ENCODE assay signal across 9 mouse cellular contexts in the genomic region with DNA sequence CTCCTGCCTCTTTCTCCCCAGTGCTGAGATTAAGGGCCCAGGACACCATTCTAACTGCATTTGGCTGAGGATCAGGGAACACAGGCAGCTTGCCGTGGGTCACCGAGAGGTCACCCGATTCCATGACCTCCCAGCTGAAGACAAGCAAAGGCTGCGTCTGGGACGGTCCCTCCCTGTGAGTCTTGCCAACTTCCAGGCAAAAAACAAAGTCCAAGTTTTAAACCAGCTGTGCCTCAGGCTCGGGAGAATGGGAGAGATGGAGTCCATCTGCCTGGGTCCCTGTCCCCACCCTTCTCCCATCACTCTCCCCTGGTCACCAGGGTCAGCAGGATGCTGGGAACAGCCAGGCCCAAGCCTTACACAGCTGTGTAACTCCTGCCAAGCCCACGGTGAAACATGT. TPM values are rescaled to one million over a fixed set of nuclear protein-coding genes. Genes with fewer than 3 reads are reported as not detected.
A peak's percentile ranks its signal among the peaks of the same experiment; 100 is the strongest.
DNase-seq lines count a peak whose midpoint lies in the region; ATAC-seq and TF ChIP-seq lines count a peak whose summit lies in the region.
"Had no signal": no experiment of that assay in that cellular context is flagged by ENCODE, and none has a peak within 500 bp of the region (broad histone marks: within the 10 kb centered on the region; RNA-seq: fewer than 3 reads in every experiment).

No protein-coding gene starts in this region.

- H3K9ac ChIP-seq in midbrain, postnatal 0 days (replicated peaks; ENCODE audit: low read length, poor library complexity, severe bottlenecking) = no peak overlapping the region
- H3K9ac ChIP-seq in kidney, postnatal 0 days (ENCODE audit: low read depth, low read length) = no peak overlapping the region
- no peak overlapping the region for H3K9ac ChIP-seq in stomach, embryonic 16.5 days (ENCODE audit: low read length)
- H3K9ac ChIP-seq in midbrain, embryonic 13.5 days (replicated peaks) = no peak overlapping the region

- peaks cover 34% of the 10 kb centered on the region for H3K36me3 ChIP-seq in midbrain, embryonic 10.5 days
- 0 out of 2 replicates have a peak, but pooled peaks cover 3% of the 10 kb centered on the region for H3K36me3 ChIP-seq in midbrain, postnatal 0 days (ENCODE audit: insufficient read depth, low read length)
- no peaks in the 10 kb centered on the region for H3K36me3 ChIP-seq in kidney, postnatal 0 days (ENCODE audit: insufficient read depth, low read length)
- H3K36me3 ChIP-seq in stomach, embryonic 16.5 days (ENCODE audit: control insufficient read depth, insufficient read depth, low read length) = no peaks in the 10 kb centered on the region
- peaks cover 25% of the 10 kb centered on the region for H3K36me3 ChIP-seq in midbrain, embryonic 13.5 days

- peak; percentile 33 for DNase-seq in midbrain, embryonic 10.5 days (ENCODE audit: low spot score)
- no peak for DNase-seq in midbrain, postnatal 0 days (ENCODE audit: low spot score)
- peak; percentile 90 to 93 for DNase-seq in heart, adult 9 months (ENCODE audit: low spot score in 2 of 2)
- DNase-seq in kidney, postnatal 0 days (ENCODE audit: low spot score) = peak; percentile 87
- DNase-seq in cerebellum, postnatal 4 days (ENCODE audit: low spot score in 2 of 2) = no peak

- no peaks in the 10 kb centered on the region; the same call in 1 of the 2 replicates for H3K9me3 ChIP-seq in midbrain, embryonic 10.5 days (replicated peaks)
- H3K9me3 ChIP-seq in midbrain, postnatal 0 days (ENCODE audit: low read length) = no peaks in the 10 kb centered on the region
- H3K9me3 ChIP-seq in kidney, postnatal 0 days (replicated peaks; ENCODE audit: low read length) = no peaks in the 10 kb centered on the region
- H3K9me3 ChIP-seq in stomach, embryonic 16.5 days (replicated peaks; ENCODE audit: control insufficient read depth, low read length) = no peaks in the 10 kb centered on the region
- H3K9me3 ChIP-seq in midbrain, embryonic 13.5 days = peaks cover 2% of the 10 kb centered on the region; the same call in 1 of the 2 replicates

- H3K4me2 ChIP-seq in midbrain, postnatal 0 days (ENCODE audit: low read depth, low read length, poor library complexity, severe bottlenecking) = no peak overlapping the region
- no peak overlapping the region for H3K4me2 ChIP-seq in kidney, postnatal 0 days (ENCODE audit: low read length)
- H3K4me2 ChIP-seq in stomach, embryonic 16.5 days (ENCODE audit: low read depth, low read length) = no peak overlapping the region
- no peak overlapping the region for H3K4me2 ChIP-seq in midbrain, embryonic 13.5 days (replicated peaks)

- TF ChIP-seq CTCF in midbrain, postnatal 0 days (IDR thresholded peaks at IDR 0.05) = no peak
- TF ChIP-seq CTCF in kidney, postnatal 0 days (IDR thresholded peaks at IDR 0.05; ENCODE audit: low read depth) = no peak

- H3K4me1 ChIP-seq in midbrain, embryonic 10.5 days = peaks cover 48% of the 10 kb centered on the region
- H3K4me1 ChIP-seq in midbrain, postnatal 0 days (ENCODE audit: insufficient read depth, low read length) = peaks cover 5% of the 10 kb centered on the region; the same call in 1 of the 2 replicates
- H3K4me1 ChIP-seq in kidney, postnatal 0 days (replicated peaks; ENCODE audit: insufficient read depth, low read length) = peaks cover 29% of the 10 kb centered on the region; the same call in 1 of the 2 replicates
- H3K4me1 ChIP-seq in stomach, embryonic 16.5 days (ENCODE audit: control insufficient read depth, insufficient read depth, low read length) = peaks cover 25% of the 10 kb centered on the region
- H3K4me1 ChIP-seq in midbrain, embryonic 13.5 days (replicated peaks) = peaks cover 38% of the 10 kb centered on the region

- WGBS in midbrain, embryonic 10.5 days = 34% methylated on average over 7 of the region's 7 CpGs
- 28% methylated on average over 7 of the region's 7 CpGs for WGBS in midbrain, postnatal 0 days
- WGBS in kidney, postnatal 0 days = 22% methylated on average over 7 of the region's 7 CpGs
- WGBS in stomach, embryonic 16.5 days = 28% methylated on average over 7 of the region's 7 CpGs
- 31% methylated on average over 7 of the region's 7 CpGs for WGBS in midbrain, embryonic 13.5 days

- ATAC-seq in midbrain, postnatal 0 days (ENCODE audit: low FRiP score) = no peak
- peak; percentile 59; the same call in 1 of the 2 replicates for ATAC-seq in kidney, postnatal 0 days (replicated peaks; ENCODE audit: low FRiP score, low read depth)
- peak; percentile 52 for ATAC-seq in stomach, embryonic 16.5 days (ENCODE audit: insufficient read depth, low FRiP score)
- ATAC-seq in erythroblast, adult 5-6 weeks (replicated peaks; ENCODE audit: low FRiP score, poor library complexity, severe bottlenecking) = no peak
- ATAC-seq in midbrain, embryonic 13.5 days = no peak

- H3K27me3 ChIP-seq in midbrain, embryonic 10.5 days (ENCODE audit: low read depth, poor library complexity, severe bottlenecking) = no peaks in the 10 kb centered on the region
- H3K27me3 ChIP-seq in midbrain, postnatal 0 days (ENCODE audit: insufficient read depth, low read length) = no peaks in the 10 kb centered on the region
- H3K27me3 ChIP-seq in kidney, postnatal 0 days (ENCODE audit: insufficient read depth, low read length) = no peaks in the 10 kb centered on the region
- H3K27me3 ChIP-seq in stomach, embryonic 16.5 days (ENCODE audit: control insufficient read depth, insufficient read depth, low read length) = no peaks in the 10 kb centered on the region
- no peaks in the 10 kb centered on the region for H3K27me3 ChIP-seq in midbrain, embryonic 13.5 days

- peak overlapping the region; percentile 53 for H3K27ac ChIP-seq in midbrain, embryonic 10.5 days (replicated peaks)
- no peak overlapping the region for H3K27ac ChIP-seq in midbrain, postnatal 0 days (ENCODE audit: low read depth, low read length)
- peak overlapping the region; percentile 90; the same call in 1 of the 2 replicates for H3K27ac ChIP-seq in kidney, postnatal 0 days
- H3K27ac ChIP-seq in stomach, embryonic 16.5 days (ENCODE audit: low read length) = peak overlapping the region; percentile 78
- no peak overlapping the region for H3K27ac ChIP-seq in midbrain, embryonic 13.5 days

- no peak overlapping the region for H3K4me3 ChIP-seq in midbrain, embryonic 10.5 days
- no peak overlapping the region for H3K4me3 ChIP-seq in midbrain, postnatal 0 days (ENCODE audit: low read depth, low read length)
- no peak overlapping the region for H3K4me3 ChIP-seq in kidney, postnatal 0 days (replicated peaks; ENCODE audit: low read depth, low read length)
- no peak overlapping the region for H3K4me3 ChIP-seq in stomach, embryonic 16.5 days (replicated peaks; ENCODE audit: low read length)
- no peak overlapping the region for H3K4me3 ChIP-seq in midbrain, embryonic 13.5 days (replicated peaks)

RNA-seq across cellular contexts. Expression of gene Clip2, which starts 10.6 kb away (rescaled TPM):
- 4.6 and 6.2 TPM in 2 replicates for polyA plus RNA-seq in midbrain, embryonic 10.5 days (2016; fragmentation: Nextera tagmentation; extraction: Ambion mirVana)
- total RNA-seq in midbrain, postnatal 0 days (2014; rRNA removed) = 148 and 153 TPM in 2 replicates
- polyA plus RNA-seq in midbrain, postnatal 0 days (2015; fragmentation: Nextera tagmentation; extraction: Ambion mirVana) = 13.1 TPM in 2 replicates
- polyA plus RNA-seq in kidney, postnatal 0 days (2015; fragmentation: Nextera tagmentation; extraction: Ambion mirVana) = 3.3 TPM in 2 replicates
- polyA plus RNA-seq in stomach, embryonic 16.5 days (2015; fragmentation: Nextera tagmentation; extraction: Ambion mirVana) = 2.9 and 3.5 TPM in 2 replicates
- total RNA-seq in erythroblast, adult 5-6 weeks (2015; ENCODE audit: low replicate concordance) = 0.21 and 0.96 TPM in 2 replicates
- 2.1 and 4.0 TPM in 2 replicates for total RNA-seq in erythroblast, adult 5-6 weeks (2017; ENCODE audit: low replicate concordance)
- 13.4 and 15.3 TPM in 2 replicates for polyA plus RNA-seq in midbrain, embryonic 13.5 days (2015; fragmentation: Nextera tagmentation; extraction: Ambion mirVana)

RNA-seq across cellular contexts. Expression of gene Syna, which starts 18.3 kb away (rescaled TPM):
- 0.09 TPM in 2 replicates for polyA plus RNA-seq in midbrain, embryonic 10.5 days (2016; fragmentation: Nextera tagmentation; extraction: Ambion mirVana)
- total RNA-seq in midbrain, postnatal 0 days (2014; rRNA removed) = not detected in 2 replicates
- polyA plus RNA-seq in midbrain, postnatal 0 days (2015; fragmentation: Nextera tagmentation; extraction: Ambion mirVana) = 0.93 and 1.1 TPM in 2 replicates
- 0.23 and 0.32 TPM in 2 replicates for polyA plus RNA-seq in kidney, postnatal 0 days (2015; fragmentation: Nextera tagmentation; extraction: Ambion mirVana)
- polyA plus RNA-seq in stomach, embryonic 16.5 days (2015; fragmentation: Nextera tagmentation; extraction: Ambion mirVana) = 0.10 TPM in 1 of 2 replicates, not detected in the other
- total RNA-seq in erythroblast, adult 5-6 weeks (2015; ENCODE audit: low replicate concordance) = 0.84 TPM in 1 of 2 replicates, not detected in the other
- not detected in 2 replicates for total RNA-seq in erythroblast, adult 5-6 weeks (2017; ENCODE audit: low replicate concordance)
- polyA plus RNA-seq in midbrain, embryonic 13.5 days (2015; fragmentation: Nextera tagmentation; extraction: Ambion mirVana) = 0.47 and 0.48 TPM in 2 replicates
- polyA plus RNA-seq: liver, embryonic 16.5 days had no signal

RNA-seq across cellular contexts. Expression of gene Rfc2, which starts 39.5 kb away (rescaled TPM):
- 381 and 432 TPM in 2 replicates for polyA plus RNA-seq in midbrain, embryonic 10.5 days (2016; fragmentation: Nextera tagmentation; extraction: Ambion mirVana)
- total RNA-seq in midbrain, postnatal 0 days (2014; rRNA removed) = 58.1 and 87.6 TPM in 2 replicates
- 155 and 157 TPM in 2 replicates for polyA plus RNA-seq in midbrain, postnatal 0 days (2015; fragmentation: Nextera tagmentation; extraction: Ambion mirVana)
- 155 and 188 TPM in 2 replicates for polyA plus RNA-seq in kidney, postnatal 0 days (2015; fragmentation: Nextera tagmentation; extraction: Ambion mirVana)
- polyA plus RNA-seq in stomach, embryonic 16.5 days (2015; fragmentation: Nextera tagmentation; extraction: Ambion mirVana) = 197 and 214 TPM in 2 replicates
- total RNA-seq in erythroblast, adult 5-6 weeks (2015; ENCODE audit: low replicate concordance) = 26.7 and 51.0 TPM in 2 replicates
- total RNA-seq in erythroblast, adult 5-6 weeks (2017; ENCODE audit: low replicate concordance) = 14.7 and 23.7 TPM in 2 replicates
- polyA plus RNA-seq in midbrain, embryonic 13.5 days (2015; fragmentation: Nextera tagmentation; extraction: Ambion mirVana) = 215 and 219 TPM in 2 replicates

Comparison
In these comparisons a context has a peak if more than half of its experiments do, and no peak if none do; other contexts are left out.
1. DNase-seq: peak in midbrain, embryonic 10.5 days (single experiment), heart, adult 9 months (2 of 2) and kidney, postnatal 0 days (single experiment); none in midbrain, postnatal 0 days (single experiment) and cerebellum, postnatal 4 days (0 of 2).
2. H3K27ac ChIP-seq: peak in midbrain, embryonic 10.5 days (single experiment), kidney, postnatal 0 days (single experiment) and stomach, embryonic 16.5 days (single experiment); none in midbrain, postnatal 0 days (single experiment) and midbrain, embryonic 13.5 days (single experiment).
3. ATAC-seq: peak in kidney, postnatal 0 days (single experiment) and stomach, embryonic 16.5 days (single experiment); none in midbrain, postnatal 0 days (single experiment), erythroblast, adult 5-6 weeks (single experiment) and midbrain, embryonic 13.5 days (single experiment).